Mouse (Mus musculus): ENCODE measurements around the gene Dennd4b. TPM values are rescaled to one million over a fixed set of nuclear protein-coding genes. Genes with fewer than 3 reads are reported as not detected.
A peak's percentile ranks its signal among the peaks of the same experiment; 100 is the strongest.

The Dennd4b gene
- total and polyA plus RNA-seq, 3 experiments: 35.7 to 45.6 (median 36.5) TPM

GRCm38 (mm10) chr3:90241669-90242358, 23.2 kb upstream of the Dennd4b start:
- Histone ChIP-seq H3K79me2 (replicated peaks; ENCODE audit: control insufficient read depth, insufficient read depth, low read length) (no peaks in the 10 kb centered on the region), H3K36me3 (ENCODE audit: control insufficient read depth, insufficient read depth, low read length) (no peaks in the 10 kb centered on the region), H3K27me3 (ENCODE audit: control insufficient read depth, insufficient read depth, low read length) (no peaks in the 10 kb centered on the region), H3K4me1 (ENCODE audit: control insufficient read depth, insufficient read depth, low read length) (peaks cover 1% of the 10 kb centered on the region; the same call in 1 of the 2 replicates), H3K9ac (ENCODE audit: low read depth, low read length) (no peak overlapping the region), H3K4me3 (no peak overlapping the region), H3K27ac (no peak overlapping the region)
- 87% methylated on average over 10 of the region's 10 CpGs for WGBS
- no peak for DNase-seq
- TF ChIP-seq EP300 (IDR thresholded peaks at IDR 0.05; ENCODE audit: insufficient read depth, low read depth, low read length) (no peak), POLR2A (IDR thresholded peaks at IDR 0.05; ENCODE audit: insufficient read depth, low read depth, low read length) (no peak), CTCF (IDR thresholded peaks at IDR 0.05) (no peak)
- intact Hi-C loops (cut with DNase I): no loop called here

- peak within 1 kb of the TSS; percentile 40 for H3K4me3 ChIP-seq
- TF ChIP-seq POLR2A (IDR thresholded peaks at IDR 0.05; ENCODE audit: insufficient read depth, low read depth, low read length) (no peak), EP300 (IDR thresholded peaks at IDR 0.05; ENCODE audit: insufficient read depth, low read depth, low read length) (no peak), CTCF (IDR thresholded peaks at IDR 0.05) (no peak)
- H3K27me3 ChIP-seq (ENCODE audit: control insufficient read depth, insufficient read depth, low read length): no peaks in the 10 kb centered on the region
- peak; percentile 52 to 60 for DNase-seq
- 15% methylated on average over 19 of the region's 19 CpGs for WGBS
- no peaks in the 10 kb centered on the region for H3K79me2 ChIP-seq (replicated peaks; ENCODE audit: control insufficient read depth, insufficient read depth, low read length)
- intact Hi-C loops (cut with DNase I): no loop called here
- H3K4me1 ChIP-seq (ENCODE audit: control insufficient read depth, insufficient read depth, low read length): peaks cover 3% of the 10 kb centered on the region; the same call in 1 of the 2 replicates
- no peak within 1 kb of the TSS for H3K9ac ChIP-seq (ENCODE audit: low read depth, low read length)
- H3K27ac ChIP-seq: peak within 1 kb of the TSS; percentile 52; the same call in 1 of the 2 replicates
- H3K36me3 ChIP-seq (ENCODE audit: control insufficient read depth, insufficient read depth, low read length): no peaks in the 10 kb centered on the region
Measured at GRCm38 (mm10) chr3:90242984-90243775, 21.8 kb upstream of the Dennd4b start, which contains the start of gene Creb3l4. Gene Creb3l4 (minus strand): TSS chr3:90243512.

GRCm38 (mm10) chr3:90245406-90245805, 19.6 kb upstream of the Dennd4b start:
- Histone ChIP-seq H3K79me2 (replicated peaks; ENCODE audit: control insufficient read depth, insufficient read depth, low read length) (no peaks in the 10 kb centered on the region), H3K36me3 (ENCODE audit: control insufficient read depth, insufficient read depth, low read length) (no peaks in the 10 kb centered on the region), H3K27ac (no peak overlapping the region), H3K4me3 (no peak overlapping the region), H3K27me3 (ENCODE audit: control insufficient read depth, insufficient read depth, low read length) (no peaks in the 10 kb centered on the region), H3K9ac (ENCODE audit: low read depth, low read length) (no peak overlapping the region), H3K4me1 (ENCODE audit: control insufficient read depth, insufficient read depth, low read length) (peaks cover 3% of the 10 kb centered on the region; the same call in 1 of the 2 replicates)
- intact Hi-C loops (cut with DNase I): no loop called here
- 66% methylated on average over 2 of the region's 2 CpGs for WGBS
- TF ChIP-seq EP300 (IDR thresholded peaks at IDR 0.05; ENCODE audit: insufficient read depth, low read depth, low read length): no peak
- DNase-seq: no peak

- Histone ChIP-seq H3K27ac (peak overlapping the region; percentile 98), H3K9ac (ENCODE audit: low read depth, low read length) (peak overlapping the region; percentile 79), H3K27me3 (ENCODE audit: control insufficient read depth, insufficient read depth, low read length) (no peaks in the 10 kb centered on the region), H3K4me3 (peak overlapping the region; percentile 71), H3K79me2 (replicated peaks; ENCODE audit: control insufficient read depth, insufficient read depth, low read length) (no peaks in the 10 kb centered on the region), H3K4me1 (ENCODE audit: control insufficient read depth, insufficient read depth, low read length) (peaks cover 4% of the 10 kb centered on the region), H3K36me3 (ENCODE audit: control insufficient read depth, insufficient read depth, low read length) (no peaks in the 10 kb centered on the region; the same call in 1 of the 2 replicates)
- WGBS: 0% methylated on average over 3 of the region's 3 CpGs
- intact Hi-C loops (cut with DNase I): no loop called here
- TF ChIP-seq EP300 (IDR thresholded peaks at IDR 0.05; ENCODE audit: insufficient read depth, low read depth, low read length) (no peak), CTCF (IDR thresholded peaks at IDR 0.05) (no peak; the same call in 1 of the 2 replicates), POLR2A (IDR thresholded peaks at IDR 0.05; ENCODE audit: insufficient read depth, low read depth, low read length) (no peak; the same call in 1 of the 2 replicates)
- no peak for DNase-seq
Measured at GRCm38 (mm10) chr3:90247630-90247959, 17.4 kb upstream of the Dennd4b start.

- TF ChIP-seq POLR2A (IDR thresholded peaks at IDR 0.05; ENCODE audit: insufficient read depth, low read depth, low read length) (peak; percentile 88), EP300 (IDR thresholded peaks at IDR 0.05; ENCODE audit: insufficient read depth, low read depth, low read length) (no peak), CTCF (IDR thresholded peaks at IDR 0.05) (peak; percentile 42; the same call in 1 of the 2 replicates)
- Histone ChIP-seq H3K27me3 (ENCODE audit: control insufficient read depth, insufficient read depth, low read length) (no peaks in the 10 kb centered on the region), H3K4me3 (peak within 1 kb of the TSS; percentile 71), H3K36me3 (ENCODE audit: control insufficient read depth, insufficient read depth, low read length) (no peaks in the 10 kb centered on the region; the same call in 1 of the 2 replicates), H3K9ac (ENCODE audit: low read depth, low read length) (peak within 1 kb of the TSS; percentile 82), H3K4me1 (ENCODE audit: control insufficient read depth, insufficient read depth, low read length) (peaks cover 4% of the 10 kb centered on the region), H3K27ac (peak within 1 kb of the TSS; percentile 98), H3K79me2 (replicated peaks; ENCODE audit: control insufficient read depth, insufficient read depth, low read length) (no peaks in the 10 kb centered on the region)
- intact Hi-C loops (cut with DNase I): no loop called here
- DNase-seq: peak; percentile 92 to 95
- WGBS: under 1% methylated on average over 44 of the region's 44 CpGs
Measured at GRCm38 (mm10) chr3:90247960-90248745, 16.8 kb upstream of the Dennd4b start, which contains the start of gene Slc39a1. Gene Slc39a1 (plus strand): TSS chr3:90248172.
